Mouse (Mus musculus) mature B cell (primary cell): ENCODE measurements around the gene Tlr4.

ENCODE experiments used
- in situ Hi-C: fragments of 300-500 bp; cut with MboI; formaldehyde crosslinking; loops from 2 replicates; pipeline ENCODE4 v1.14.3; 2019

Gene Tlr4

DNA sequence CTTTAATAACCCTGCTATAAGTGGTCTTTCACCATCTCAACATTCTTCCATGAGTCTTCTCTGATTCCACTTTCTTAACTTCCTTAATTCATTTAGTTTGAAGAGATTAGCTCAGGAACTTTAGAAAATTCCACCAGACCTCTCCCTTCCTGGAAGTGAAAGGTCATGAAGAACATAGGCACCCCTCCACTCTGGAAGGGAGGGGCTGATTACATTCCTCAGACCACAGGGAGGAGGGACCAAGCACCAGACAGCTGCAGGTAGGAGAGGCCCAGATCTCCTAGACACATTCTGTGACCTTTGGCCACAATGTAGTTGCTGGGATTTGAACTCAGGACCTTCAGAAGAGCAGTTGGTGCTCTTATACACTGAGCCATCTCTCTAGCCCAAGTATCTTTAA, 72.7 kb downstream of the Tlr4 start:
- in situ Hi-C loops: no loop called here

DNA sequence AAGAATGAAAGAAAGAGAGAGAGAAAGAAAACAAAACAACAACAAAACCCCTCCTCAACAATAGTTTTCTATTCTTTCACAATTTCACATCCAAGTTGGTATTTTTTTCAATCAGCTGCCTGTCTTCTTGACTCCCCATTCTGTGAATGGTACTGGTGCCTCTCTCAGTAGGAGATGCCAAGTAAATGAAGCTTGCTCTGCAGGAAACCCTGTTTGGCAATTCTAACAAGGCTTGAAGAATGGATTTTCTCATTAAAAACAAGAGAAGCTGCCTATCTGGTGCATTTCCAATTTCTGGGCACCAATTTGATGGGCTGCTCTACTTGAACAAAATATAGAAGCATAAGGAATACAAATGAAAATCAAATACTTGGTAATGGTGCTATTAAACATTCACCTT, 74.1 kb downstream of the Tlr4 start:
- in situ Hi-C loops: no loop called here

DNA sequence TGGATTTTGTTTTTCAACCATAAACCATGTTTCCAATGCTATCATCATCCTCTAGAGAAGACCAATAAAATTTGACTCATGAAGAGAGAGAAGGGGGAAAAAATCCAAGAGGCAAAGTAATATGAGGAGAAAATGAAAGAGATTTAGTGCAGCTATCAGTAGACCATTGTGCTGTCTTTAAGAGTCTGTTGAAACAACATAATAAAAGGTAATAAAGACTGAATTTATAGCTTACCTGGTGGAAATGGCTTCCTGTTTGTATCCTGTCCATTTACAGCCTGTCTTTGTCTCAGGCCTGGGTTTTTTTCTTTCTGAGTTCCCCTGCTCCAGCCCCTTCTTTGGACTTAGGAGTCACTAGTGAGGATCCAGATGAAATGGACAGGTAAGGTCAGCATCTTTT, 81.0 kb downstream of the Tlr4 start:
- in situ Hi-C loops: no loop called here

DNA sequence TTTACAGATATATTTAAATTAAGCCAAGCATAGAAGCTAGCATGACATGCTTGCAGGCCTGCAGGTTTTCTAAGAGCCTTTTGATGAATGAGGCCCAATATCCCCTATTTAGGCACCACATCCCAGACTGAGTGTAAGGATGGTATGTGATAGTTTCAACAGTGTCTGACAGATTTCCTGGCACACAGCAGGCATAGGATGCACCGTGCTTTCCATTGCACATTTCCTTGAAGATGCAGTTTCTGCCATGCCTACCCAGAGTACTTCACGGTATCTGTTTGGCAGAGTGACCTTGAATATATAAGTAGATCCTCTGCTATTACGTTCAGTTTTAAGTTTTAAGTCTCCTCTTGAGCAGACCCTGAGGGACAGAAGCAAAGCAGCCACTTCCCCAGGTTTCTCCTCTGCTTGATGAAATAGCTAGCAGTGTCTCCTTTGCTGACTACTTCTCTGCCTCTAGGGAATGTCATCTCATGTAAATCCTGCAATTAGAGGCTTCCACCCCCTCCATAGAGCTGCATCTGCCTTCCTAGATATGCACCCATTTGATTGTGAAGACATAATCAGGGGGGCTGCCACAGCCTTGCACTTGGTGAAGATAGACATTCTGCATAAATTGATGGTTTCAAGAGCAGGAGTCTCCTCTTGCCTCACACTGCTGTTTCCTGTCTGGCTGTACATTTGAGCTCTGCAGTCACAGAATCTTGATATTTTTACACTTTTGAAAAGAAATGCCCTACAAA, 92.4 kb downstream of the Tlr4 start:
- in situ Hi-C loops: no loop called here

DNA sequence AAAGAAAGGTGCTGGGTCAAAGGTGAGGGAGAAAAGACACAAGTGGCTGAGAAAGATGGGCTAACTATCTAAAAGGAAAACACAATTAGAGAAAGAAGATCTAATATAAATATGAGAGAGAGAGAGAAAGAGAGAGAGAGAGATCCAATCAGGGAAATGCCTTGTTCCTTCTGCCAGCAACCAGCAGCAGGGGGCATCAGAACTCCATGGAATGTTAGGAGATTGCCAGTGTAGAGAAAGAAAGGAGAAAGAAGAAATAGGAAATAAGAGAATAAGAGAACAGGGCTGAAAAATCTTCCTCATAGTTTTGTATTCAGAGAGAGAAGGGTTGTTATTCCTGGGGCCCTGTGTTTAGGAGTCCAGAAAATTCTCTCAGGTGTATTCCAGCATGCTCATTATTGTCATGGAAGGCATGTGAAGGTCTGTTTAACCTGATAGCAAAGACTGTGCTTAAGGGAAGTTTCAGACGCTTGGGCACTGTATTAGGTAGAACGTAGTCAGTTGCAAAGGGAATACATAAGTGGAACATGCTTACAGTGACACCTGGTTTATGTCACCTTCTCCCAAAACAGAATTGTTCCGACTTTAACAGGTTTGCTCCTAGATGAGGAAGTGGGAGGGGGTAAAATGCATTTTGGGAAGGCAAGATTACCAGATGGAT, 96.4 kb downstream of the Tlr4 start:
- in situ Hi-C loops: no loop called here

DNA sequence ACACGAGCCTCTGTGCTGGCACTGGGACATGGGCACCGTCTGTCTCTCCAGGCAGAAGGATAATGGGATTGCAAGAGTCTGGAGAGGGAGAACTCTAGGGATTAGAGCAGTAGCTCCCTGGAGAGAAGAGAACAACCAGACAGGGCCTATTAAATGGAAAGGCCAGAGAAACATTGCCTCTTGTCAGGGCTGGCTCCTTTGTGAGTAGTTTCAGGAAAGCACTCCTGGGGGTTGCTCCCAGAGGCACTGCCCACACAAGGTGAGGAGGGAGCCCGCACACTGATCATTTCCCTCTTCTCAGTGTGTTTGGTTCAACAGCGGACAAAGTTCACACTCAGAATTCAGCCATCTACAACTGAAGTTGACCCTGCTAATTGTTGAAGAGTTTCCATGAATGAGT, 98.7 kb downstream of the Tlr4 start:
- in situ Hi-C loops: no loop called here

DNA sequence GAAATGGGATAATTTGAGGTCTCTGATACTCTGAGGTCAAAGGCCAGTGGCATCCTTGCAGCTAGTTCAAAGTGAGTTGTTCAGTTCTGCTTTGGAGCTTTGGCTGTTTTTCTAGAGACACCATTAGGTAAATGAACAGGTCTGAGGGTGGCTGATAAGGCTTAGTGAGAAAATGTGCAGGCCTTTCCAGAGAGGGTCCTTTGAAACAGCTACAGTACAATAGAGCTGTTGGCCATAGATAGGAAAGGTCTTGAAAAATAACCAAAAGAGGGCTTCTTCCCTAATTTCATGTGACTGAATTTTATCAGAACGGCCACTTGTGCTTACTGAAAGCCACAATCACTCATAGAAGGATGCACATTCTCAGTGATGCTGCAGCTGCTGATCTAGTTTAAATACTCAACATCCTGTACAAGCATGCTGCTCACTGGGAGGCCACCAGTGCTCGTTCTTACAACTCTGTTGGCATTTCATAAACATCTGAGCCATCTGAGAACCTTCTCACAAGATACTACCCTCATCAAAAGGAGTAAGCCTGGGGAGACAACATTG, 100.2 kb downstream of the Tlr4 start:
- in situ Hi-C loops: no loop called here

DNA sequence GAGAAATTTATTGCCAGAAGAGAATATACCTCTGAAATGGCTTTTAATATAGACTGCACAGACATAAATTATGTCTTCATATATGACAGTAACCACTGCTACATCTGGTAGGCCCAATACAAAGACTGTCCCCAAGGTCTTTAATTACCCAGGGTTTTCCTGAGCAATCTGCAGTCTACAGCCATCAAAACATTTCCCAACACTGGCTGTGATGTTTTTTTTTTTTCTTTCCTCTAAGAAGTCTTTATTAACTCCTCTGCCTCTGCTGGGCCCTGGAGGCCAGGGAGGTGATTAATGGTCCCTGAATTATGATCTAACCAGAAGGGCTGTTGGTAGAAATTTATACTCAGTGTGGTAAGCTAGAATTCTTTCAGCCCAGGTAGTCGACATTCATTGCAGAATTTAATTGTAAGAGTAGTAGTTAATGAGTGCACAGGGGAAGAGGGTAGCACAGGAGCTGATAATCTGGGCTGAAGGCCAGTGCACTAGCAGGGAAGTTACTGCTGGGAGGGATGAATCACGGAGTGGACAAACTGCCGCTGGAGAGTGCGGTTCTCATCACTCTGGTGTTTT, 111.2 kb downstream of the Tlr4 start:
- in situ Hi-C loops: no loop called here

DNA sequence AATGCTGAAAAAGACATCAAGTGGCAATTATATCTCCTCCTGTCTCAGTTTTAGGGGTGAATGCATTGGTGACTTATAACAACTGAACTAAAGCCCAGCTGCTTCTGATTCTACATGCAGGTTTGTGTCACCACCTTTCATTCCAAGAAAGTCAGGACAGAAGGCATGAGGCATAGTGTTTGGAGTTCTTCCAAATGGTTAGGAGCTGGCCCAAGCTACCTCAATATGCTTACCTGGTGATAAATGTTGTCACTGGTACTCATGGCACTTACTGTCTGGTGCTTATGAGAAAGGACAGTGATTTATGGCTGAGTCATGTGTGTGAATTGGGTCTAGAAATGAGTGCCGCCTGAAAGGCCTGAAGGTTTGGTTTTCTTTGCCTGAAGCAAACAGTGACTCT, 114.5 kb downstream of the Tlr4 start:
- in situ Hi-C loops: no loop called here

DNA sequence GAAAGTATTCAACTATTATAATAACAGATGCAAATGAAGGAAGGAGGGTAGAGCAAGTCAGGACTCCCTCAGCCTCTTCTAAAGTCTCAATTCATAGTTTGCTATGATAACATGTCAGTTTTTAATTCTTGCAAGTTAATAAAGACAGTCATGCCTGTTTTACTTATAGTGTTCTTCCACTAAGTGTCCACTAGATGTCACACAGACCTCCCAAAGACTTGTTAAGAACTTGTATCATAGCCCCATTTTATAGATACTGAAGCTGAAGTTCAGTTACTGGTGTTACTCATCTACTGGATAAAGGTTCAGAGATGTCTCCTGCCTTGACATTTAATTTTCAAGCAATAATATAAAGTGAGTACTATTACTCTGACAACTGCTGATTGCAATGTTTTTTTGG, 116.3 kb downstream of the Tlr4 start:
- in situ Hi-C loops: no loop called here

DNA sequence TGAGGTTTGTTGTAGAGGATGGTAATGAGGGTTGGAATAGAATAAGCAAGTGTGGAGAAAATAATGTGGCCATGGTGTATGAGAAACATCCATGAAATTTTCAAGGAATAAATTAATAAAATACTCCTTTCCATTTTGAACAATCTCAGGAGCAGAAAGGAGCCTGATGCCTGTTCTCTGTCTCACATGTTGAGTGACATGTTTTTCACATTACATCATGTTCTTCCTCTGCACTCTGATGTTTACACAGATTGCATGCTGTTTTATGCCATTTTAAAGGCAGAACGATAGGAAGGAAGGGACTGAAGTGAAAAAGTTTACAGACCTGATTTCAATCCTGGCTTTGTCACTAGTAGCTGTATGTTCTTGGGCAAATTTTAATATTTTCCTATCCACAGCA, 120.3 kb downstream of the Tlr4 start:
- in situ Hi-C loops: no loop called here

DNA sequence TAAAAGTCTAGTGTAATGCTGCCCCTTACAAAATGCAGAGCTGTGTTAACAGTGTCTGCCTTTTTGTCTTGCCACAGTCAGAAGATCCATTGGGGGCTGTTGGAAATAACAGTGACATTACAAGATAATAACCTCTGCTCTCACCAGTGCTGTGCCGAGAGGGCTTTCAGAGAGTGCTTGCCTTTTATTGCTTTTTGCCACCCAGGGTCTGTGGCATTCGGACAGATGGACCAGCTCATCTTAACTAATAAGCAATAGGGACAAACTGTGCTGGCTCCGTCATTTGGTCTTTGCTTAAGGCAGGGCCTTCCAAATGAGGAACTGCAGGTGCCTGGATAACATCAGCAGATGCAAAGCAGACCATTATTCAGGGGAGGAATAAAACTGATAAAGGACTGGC, 147.5 kb downstream of the Tlr4 start:
- in situ Hi-C loops: no loop called here
